Mouse (Mus musculus): ENCODE data around the gene Dpp6.

Dpp6 gene

GRCm38 (mm10) chr5:27194157-27194556 lies 377.2 kb downstream of the Dpp6 start:
- DNase-seq (ENCODE audit: low read depth, low spot score) = no peak

- peak; percentile 18 for DNase-seq (ENCODE audit: low read depth, low spot score)
Observed at GRCm38 (mm10) chr5:27194975-27195374, 378.0 kb downstream of the Dpp6 start.

- DNase-seq (ENCODE audit: low read depth, low spot score) = no peak
Observed at GRCm38 (mm10) chr5:27200581-27201341, 383.8 kb downstream of the Dpp6 start.

GRCm38 (mm10) chr5:27203131-27203530 lies 386.1 kb downstream of the Dpp6 start:
- DNase-seq (ENCODE audit: low read depth, low spot score) = no peak

GRCm38 (mm10) chr5:27204721-27205120 lies 387.7 kb downstream of the Dpp6 start:
- no peak for DNase-seq (ENCODE audit: low read depth, low spot score)

- no peak for DNase-seq (ENCODE audit: low read depth, low spot score)
Observed at GRCm38 (mm10) chr5:27205754-27206153, 388.8 kb downstream of the Dpp6 start.

GRCm38 (mm10) chr5:27206213-27206612 lies 389.2 kb downstream of the Dpp6 start:
- DNase-seq (ENCODE audit: low read depth, low spot score) = peak; percentile 4

- DNase-seq (ENCODE audit: low read depth, low spot score) = no peak
Observed at GRCm38 (mm10) chr5:27220116-27220515, 403.1 kb downstream of the Dpp6 start.

GRCm38 (mm10) chr5:27242078-27242477 lies 425.1 kb downstream of the Dpp6 start:
- no peak for DNase-seq (ENCODE audit: low read depth, low spot score)

- DNase-seq (ENCODE audit: low read depth, low spot score) = no peak
Observed at GRCm38 (mm10) chr5:27243226-27243625, 426.2 kb downstream of the Dpp6 start.

- no peak for DNase-seq (ENCODE audit: low read depth, low spot score)
Observed at GRCm38 (mm10) chr5:27247793-27248192, 430.8 kb downstream of the Dpp6 start.

GRCm38 (mm10) chr5:27248685-27249084 lies 431.7 kb downstream of the Dpp6 start:
- no peak for DNase-seq (ENCODE audit: low read depth, low spot score)

- no peak for DNase-seq (ENCODE audit: low read depth, low spot score)
Observed at GRCm38 (mm10) chr5:27249951-27250350, 432.9 kb downstream of the Dpp6 start.

GRCm38 (mm10) chr5:27250906-27251305 lies 433.9 kb downstream of the Dpp6 start:
- DNase-seq (ENCODE audit: low read depth, low spot score) = no peak

- DNase-seq (ENCODE audit: low read depth, low spot score) = no peak
Observed at GRCm38 (mm10) chr5:27251361-27251760, 434.4 kb downstream of the Dpp6 start.

GRCm38 (mm10) chr5:27255247-27255646 lies 438.2 kb downstream of the Dpp6 start:
- DNase-seq (ENCODE audit: low read depth, low spot score) = no peak

GRCm38 (mm10) chr5:27258636-27259035 lies 441.6 kb downstream of the Dpp6 start:
- DNase-seq (ENCODE audit: low read depth, low spot score) = no peak

- DNase-seq (ENCODE audit: low read depth, low spot score) = no peak
Observed at GRCm38 (mm10) chr5:27261746-27262727, 445.0 kb downstream of the Dpp6 start.

GRCm38 (mm10) chr5:27262751-27263150 lies 445.7 kb downstream of the Dpp6 start:
- no peak for DNase-seq (ENCODE audit: low read depth, low spot score)

GRCm38 (mm10) chr5:27265281-27265680 lies 448.3 kb downstream of the Dpp6 start:
- no peak for DNase-seq (ENCODE audit: low read depth, low spot score)

GRCm38 (mm10) chr5:27271336-27271735 lies 454.3 kb downstream of the Dpp6 start:
- no peak for DNase-seq (ENCODE audit: low read depth, low spot score)

GRCm38 (mm10) chr5:27274781-27275395 lies 457.9 kb downstream of the Dpp6 start:
- DNase-seq (ENCODE audit: low read depth, low spot score) = no peak

All from skeletal muscle tissue, adult 2 months (tissue).